Mouse (Mus musculus): ENCODE measurements at regions not wholly inside any gene's neighbourhood (a gene's known extent, or its start where the extent isn't known, plus 50 kb on each side); places are given as distances from the start of the nearest gene placed in this dataset.

DNA sequence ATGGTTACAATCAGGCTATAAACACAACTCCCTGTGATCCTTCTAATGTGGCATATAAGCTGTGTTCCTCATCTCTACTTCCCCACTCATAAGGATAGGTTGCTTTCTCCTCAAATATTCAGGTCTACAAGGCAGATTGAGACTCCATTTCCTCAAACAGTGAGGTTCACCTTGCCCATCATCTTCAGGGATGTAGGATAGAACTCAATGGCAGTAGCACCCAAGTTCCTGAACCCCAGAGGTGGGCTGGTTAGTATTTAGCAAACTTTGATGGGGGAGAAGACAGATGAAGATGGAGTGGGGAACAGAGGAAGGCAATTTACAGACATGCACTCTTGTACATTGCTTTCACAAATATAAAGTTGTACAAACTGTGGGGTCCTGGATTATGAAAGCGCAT, 566.5 kb downstream of the Nfib start:
- H3K4me1 ChIP-seq (ENCODE audit: control insufficient read depth in 2 of 2, insufficient read depth in 2 of 2, low read length in 2 of 2, poor library complexity in 1 of 2) = no peaks in the 10 kb centered on the region
- in situ Hi-C loops (cut with MboI; ENCODE audit: low sequenced_read_pairs in 2 of 2, unreplicated experiment in 2 of 2) = no loop called here

GRCm38 (mm10) chr4:82132851-82133250, 572.7 kb downstream of the Nfib start:
- Histone ChIP-seq H3K27ac (ENCODE audit: insufficient read depth, low read depth, low read length, poor library complexity, severe bottlenecking) (no peak overlapping the region), H3K4me3 (ENCODE audit: insufficient read depth in 1 of 2, low read depth in 1 of 2, low read length in 2 of 2, poor library complexity in 1 of 2, severe bottlenecking in 1 of 2) (no peak overlapping the region), H3K36me3 (ENCODE audit: control insufficient read depth, insufficient read depth, low read length, poor library complexity, severe bottlenecking) (no peaks in the 10 kb centered on the region), H3K4me1 (ENCODE audit: control insufficient read depth in 2 of 2, insufficient read depth in 2 of 2, low read length in 2 of 2, poor library complexity in 1 of 2) (no peaks in the 10 kb centered on the region), H3K9me3 (ENCODE audit: control insufficient read depth, insufficient read depth, low read depth, low read length) (no peaks in the 10 kb centered on the region), H3K9ac (ENCODE audit: insufficient read depth, low read depth, low read length, poor library complexity, severe bottlenecking) (no peak overlapping the region)
- no peak for TF ChIP-seq HCFC1 (IDR thresholded peaks at IDR 0.05; ENCODE audit: borderline replicate concordance, insufficient read depth, low read length)
- no peak for TF ChIP-seq CHD2 (IDR thresholded peaks at IDR 0.05; ENCODE audit: low read depth, low read length)
- no peak for TF ChIP-seq ZC3H11A (IDR thresholded peaks at IDR 0.05; ENCODE audit: borderline replicate concordance, low read depth, low read length)
- no peak for TF ChIP-seq MAFK (IDR thresholded peaks at IDR 0.05; ENCODE audit: insufficient read depth, low read depth, low read length)
- TF ChIP-seq ZNF384 (IDR thresholded peaks at IDR 0.05; ENCODE audit: low read depth, low read length) = no peak
- DNase-seq (ENCODE audit: low read depth, low spot score) = no peak
- in situ Hi-C loops (cut with MboI; ENCODE audit: low sequenced_read_pairs in 2 of 2, unreplicated experiment in 2 of 2) = no loop called here

More for the DNA sequence above, 566.5 kb downstream of the Nfib start:
- H3K36me3 ChIP-seq (ENCODE audit: control insufficient read depth, insufficient read depth, low read length, poor library complexity, severe bottlenecking) = no peaks in the 10 kb centered on the region
- no peak overlapping the region for H3K9ac ChIP-seq (ENCODE audit: insufficient read depth, low read depth, low read length, poor library complexity, severe bottlenecking)
- DNase-seq (ENCODE audit: low read depth, low spot score) = no peak
- H3K27ac ChIP-seq (ENCODE audit: insufficient read depth, low read depth, low read length, poor library complexity, severe bottlenecking) = no peak overlapping the region
- no peak for TF ChIP-seq HCFC1 (IDR thresholded peaks at IDR 0.05; ENCODE audit: borderline replicate concordance, insufficient read depth, low read length)
- no peak for TF ChIP-seq MAFK (IDR thresholded peaks at IDR 0.05; ENCODE audit: insufficient read depth, low read depth, low read length)
- TF ChIP-seq ZNF384 (IDR thresholded peaks at IDR 0.05; ENCODE audit: low read depth, low read length) = no peak
- TF ChIP-seq ZC3H11A (IDR thresholded peaks at IDR 0.05; ENCODE audit: borderline replicate concordance, low read depth, low read length) = no peak
- TF ChIP-seq CHD2 (IDR thresholded peaks at IDR 0.05; ENCODE audit: low read depth, low read length) = no peak
- H3K4me3 ChIP-seq (ENCODE audit: insufficient read depth in 1 of 2, low read depth in 1 of 2, low read length in 2 of 2, poor library complexity in 1 of 2, severe bottlenecking in 1 of 2) = no peak overlapping the region
- H3K9me3 ChIP-seq (ENCODE audit: control insufficient read depth, insufficient read depth, low read depth, low read length) = no peaks in the 10 kb centered on the region

DNA sequence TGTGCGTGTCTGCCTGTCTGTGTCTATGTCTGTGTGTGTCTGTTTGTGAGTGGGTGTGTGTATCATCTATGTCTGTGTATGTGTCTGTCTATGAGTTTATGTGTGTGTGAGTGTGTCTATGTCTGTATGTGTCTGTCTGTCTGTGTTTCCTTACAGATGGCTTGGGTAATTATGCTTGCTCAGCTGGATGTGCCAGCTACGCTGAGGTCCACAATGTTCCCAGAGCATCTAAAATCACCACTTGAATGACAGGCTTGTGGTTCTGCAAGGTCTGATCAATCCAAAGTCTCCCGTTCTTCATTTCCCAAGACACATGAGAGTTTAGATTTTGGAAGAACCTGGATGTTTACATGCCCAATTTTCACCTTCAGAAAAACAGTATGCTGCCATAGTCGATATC, 573.2 kb downstream of the Nfib start:
- H3K4me1 ChIP-seq (ENCODE audit: control insufficient read depth in 2 of 2, insufficient read depth in 2 of 2, low read length in 2 of 2, poor library complexity in 1 of 2) = no peaks in the 10 kb centered on the region
- no peak overlapping the region for H3K27ac ChIP-seq (ENCODE audit: insufficient read depth, low read depth, low read length, poor library complexity, severe bottlenecking)
- H3K9ac ChIP-seq (ENCODE audit: insufficient read depth, low read depth, low read length, poor library complexity, severe bottlenecking) = no peak overlapping the region
- no peak for DNase-seq (ENCODE audit: low read depth, low spot score)
- TF ChIP-seq CHD2 (IDR thresholded peaks at IDR 0.05; ENCODE audit: low read depth, low read length) = no peak
- no peak for TF ChIP-seq ZNF384 (IDR thresholded peaks at IDR 0.05; ENCODE audit: low read depth, low read length)
- TF ChIP-seq ZC3H11A (IDR thresholded peaks at IDR 0.05; ENCODE audit: borderline replicate concordance, low read depth, low read length) = no peak
- no peak for TF ChIP-seq HCFC1 (IDR thresholded peaks at IDR 0.05; ENCODE audit: borderline replicate concordance, insufficient read depth, low read length)
- no peak for TF ChIP-seq MAFK (IDR thresholded peaks at IDR 0.05; ENCODE audit: insufficient read depth, low read depth, low read length)
- no peaks in the 10 kb centered on the region for H3K36me3 ChIP-seq (ENCODE audit: control insufficient read depth, insufficient read depth, low read length, poor library complexity, severe bottlenecking)
- no peak overlapping the region for H3K4me3 ChIP-seq (ENCODE audit: insufficient read depth in 1 of 2, low read depth in 1 of 2, low read length in 2 of 2, poor library complexity in 1 of 2, severe bottlenecking in 1 of 2)
- no peaks in the 10 kb centered on the region for H3K9me3 ChIP-seq (ENCODE audit: control insufficient read depth, insufficient read depth, low read depth, low read length)
- in situ Hi-C loops (cut with MboI; ENCODE audit: low sequenced_read_pairs in 2 of 2, unreplicated experiment in 2 of 2) = no loop called here

- in situ Hi-C loops (cut with MboI; ENCODE audit: low sequenced_read_pairs in 2 of 2, unreplicated experiment in 2 of 2) = no loop called here
- no peak overlapping the region for H3K9ac ChIP-seq (ENCODE audit: insufficient read depth, low read depth, low read length, poor library complexity, severe bottlenecking)
- no peak for TF ChIP-seq ZNF384 (IDR thresholded peaks at IDR 0.05; ENCODE audit: low read depth, low read length)
- TF ChIP-seq CHD2 (IDR thresholded peaks at IDR 0.05; ENCODE audit: low read depth, low read length) = no peak
- no peak for TF ChIP-seq MAFK (IDR thresholded peaks at IDR 0.05; ENCODE audit: insufficient read depth, low read depth, low read length)
- TF ChIP-seq ZC3H11A (IDR thresholded peaks at IDR 0.05; ENCODE audit: borderline replicate concordance, low read depth, low read length) = no peak
- no peak for TF ChIP-seq HCFC1 (IDR thresholded peaks at IDR 0.05; ENCODE audit: borderline replicate concordance, insufficient read depth, low read length)
- no peaks in the 10 kb centered on the region for H3K9me3 ChIP-seq (ENCODE audit: control insufficient read depth, insufficient read depth, low read depth, low read length)
- no peak for DNase-seq (ENCODE audit: low read depth, low spot score)
- no peaks in the 10 kb centered on the region for H3K36me3 ChIP-seq (ENCODE audit: control insufficient read depth, insufficient read depth, low read length, poor library complexity, severe bottlenecking)
- no peaks in the 10 kb centered on the region for H3K4me1 ChIP-seq (ENCODE audit: control insufficient read depth in 2 of 2, insufficient read depth in 2 of 2, low read length in 2 of 2, poor library complexity in 1 of 2)
- no peak overlapping the region for H3K4me3 ChIP-seq (ENCODE audit: insufficient read depth in 1 of 2, low read depth in 1 of 2, low read length in 2 of 2, poor library complexity in 1 of 2, severe bottlenecking in 1 of 2)
- no peak overlapping the region for H3K27ac ChIP-seq (ENCODE audit: insufficient read depth, low read depth, low read length, poor library complexity, severe bottlenecking)
Measured at GRCm38 (mm10) chr4:82129471-82129870, 576.1 kb downstream of the Nfib start.

- Histone ChIP-seq H3K9ac (ENCODE audit: insufficient read depth, low read depth, low read length, poor library complexity, severe bottlenecking) (no peak overlapping the region), H3K36me3 (ENCODE audit: control insufficient read depth, insufficient read depth, low read length, poor library complexity, severe bottlenecking) (no peaks in the 10 kb centered on the region), H3K27ac (ENCODE audit: insufficient read depth, low read depth, low read length, poor library complexity, severe bottlenecking) (no peak overlapping the region), H3K4me3 (ENCODE audit: insufficient read depth in 1 of 2, low read depth in 1 of 2, low read length in 2 of 2, poor library complexity in 1 of 2, severe bottlenecking in 1 of 2) (no peak overlapping the region), H3K9me3 (ENCODE audit: control insufficient read depth, insufficient read depth, low read depth, low read length) (no peaks in the 10 kb centered on the region), H3K4me1 (ENCODE audit: control insufficient read depth in 2 of 2, insufficient read depth in 2 of 2, low read length in 2 of 2, poor library complexity in 1 of 2) (no peaks in the 10 kb centered on the region)
- in situ Hi-C loops (cut with MboI; ENCODE audit: low sequenced_read_pairs in 2 of 2, unreplicated experiment in 2 of 2) = no loop called here
- no peak for DNase-seq (ENCODE audit: low read depth, low spot score)
- TF ChIP-seq CHD2 (IDR thresholded peaks at IDR 0.05; ENCODE audit: low read depth, low read length) = no peak
- no peak for TF ChIP-seq HCFC1 (IDR thresholded peaks at IDR 0.05; ENCODE audit: borderline replicate concordance, insufficient read depth, low read length)
- TF ChIP-seq ZNF384 (IDR thresholded peaks at IDR 0.05; ENCODE audit: low read depth, low read length) = no peak
- TF ChIP-seq MAFK (IDR thresholded peaks at IDR 0.05; ENCODE audit: insufficient read depth, low read depth, low read length) = no peak
- no peak for TF ChIP-seq ZC3H11A (IDR thresholded peaks at IDR 0.05; ENCODE audit: borderline replicate concordance, low read depth, low read length)
Measured at GRCm38 (mm10) chr4:82123733-82124132, 581.8 kb downstream of the Nfib start.
